Mouse (Mus musculus): ENCODE results near the gene Ncoa3.

DNA sequence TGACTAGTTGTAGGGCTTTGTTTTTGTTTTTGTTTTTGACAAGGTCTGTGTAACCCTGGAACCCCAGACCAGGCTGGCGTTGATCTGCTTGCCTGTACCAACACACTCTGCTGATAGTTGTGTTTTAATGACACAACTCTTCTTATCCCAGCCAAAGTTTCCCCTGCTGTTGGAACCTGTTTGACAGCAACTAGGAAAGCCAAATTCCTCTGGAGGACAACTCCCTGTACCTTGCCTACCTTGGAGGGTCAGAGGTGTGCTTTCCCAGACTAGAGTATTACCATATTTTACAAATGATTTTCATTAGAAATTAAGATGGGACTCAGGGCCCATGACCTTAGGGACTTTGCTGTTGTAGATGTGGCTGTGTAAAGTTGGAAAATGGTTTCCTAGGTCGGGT, 9.3 kb downstream of the Ncoa3 start:
- no peak for TF ChIP-seq CTCF (IDR thresholded peaks at IDR 0.05; ENCODE audit: borderline replicate concordance, extremely low read depth, insufficient read depth, insufficient read length)
- TF ChIP-seq POLR2A (IDR thresholded peaks at IDR 0.05; ENCODE audit: borderline replicate concordance, extremely low read depth, insufficient read depth, insufficient read length, poor library complexity, severe bottlenecking) = no peak
